Comparison of ENCODE assay signal across 7 mouse cellular contexts in the genomic region with DNA sequence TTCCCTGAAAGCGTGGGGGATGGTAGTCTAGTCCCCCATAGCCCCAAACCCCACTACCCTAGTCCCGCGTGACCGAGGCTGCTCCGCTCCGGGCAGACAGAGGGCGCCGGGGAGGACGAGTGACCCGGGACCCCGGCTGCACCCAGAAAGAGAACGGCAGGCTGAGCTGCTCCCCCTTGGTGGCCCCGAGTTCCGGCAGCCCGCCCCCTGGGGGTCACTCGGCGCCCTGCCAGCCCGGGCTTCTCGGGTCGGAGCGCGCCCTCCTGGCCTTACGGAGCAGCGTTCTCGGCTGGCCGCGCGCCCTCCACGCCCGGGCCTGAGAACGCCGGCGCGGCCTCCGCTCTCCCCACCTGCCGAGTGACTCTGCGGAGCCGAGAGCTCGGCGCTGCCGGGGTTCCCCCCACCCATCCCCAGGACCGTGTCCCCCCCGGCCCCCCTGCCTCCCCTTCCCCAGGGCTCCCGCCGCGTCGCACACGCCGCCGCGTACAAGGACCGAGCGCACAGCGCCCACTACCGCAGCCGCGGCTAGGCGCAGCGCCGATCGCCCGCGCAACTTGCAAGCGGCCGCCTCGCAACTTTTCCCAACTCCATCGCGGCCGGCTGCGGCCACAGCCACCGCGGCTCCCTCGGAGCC. TPM values are rescaled to one million over a fixed set of nuclear protein-coding genes. Genes with fewer than 3 reads are reported as not detected.
DNase-seq lines count a peak whose midpoint lies in the region; ATAC-seq and TF ChIP-seq lines count a peak whose summit lies in the region.

No protein-coding gene starts in this region.

- peak; percentile 15 for DNase-seq in adrenal gland, adult 8-10 months
- peak; percentile 82 for DNase-seq in heart, postnatal 25 days (ENCODE audit: low spot score)
- DNase-seq in kidney, postnatal 4 days, result peak; percentile 89 to 93

- H3K4me3 ChIP-seq in ES-Bruce4 (ENCODE audit: low read depth, low read length), result peak overlapping the region; percentile 69
- H3K4me3 ChIP-seq in forebrain, embryonic 12.5 days (replicated peaks), result peak overlapping the region; percentile 69
- H3K4me3 ChIP-seq in testis, adult 2 months (ENCODE audit: control insufficient read depth, low read depth, low read length), result peak overlapping the region; percentile 12

- no peaks in the 10 kb centered on the region for H3K9me3 ChIP-seq in ES-Bruce4 (replicated peaks; ENCODE audit: control insufficient read depth, insufficient read depth, low read length, poor library complexity, severe bottlenecking)
- H3K9me3 ChIP-seq in forebrain, embryonic 12.5 days, result no peaks in the 10 kb centered on the region

- no peaks in the 10 kb centered on the region for H3K4me1 ChIP-seq in ES-Bruce4 (ENCODE audit: control insufficient read depth, insufficient read depth, low read length)
- H3K4me1 ChIP-seq in forebrain, embryonic 12.5 days, result peaks cover 71% of the 10 kb centered on the region
- H3K4me1 ChIP-seq in testis, adult 2 months (ENCODE audit: control insufficient read depth, insufficient read depth, low read length), result peaks cover 21% of the 10 kb centered on the region

- intact Hi-C loops in heart, postnatal 25 days (cut with DNase I), result loop anchor here (2.0 to 5.0 kb wide), 2 partner anchors 50 to 401 kb away; no protein-coding TSS in a partner anchor

- peak; percentile 56 for TF ChIP-seq CTCF in ES-Bruce4 (IDR thresholded peaks at IDR 0.05; ENCODE audit: low read depth, low read length)
- 0 out of 2 replicates have a peak, but pooled peaks have one; percentile 9 for TF ChIP-seq CTCF in testis, adult 2 months (IDR thresholded peaks at IDR 0.05; ENCODE audit: control insufficient read depth, insufficient read depth, insufficient replicate concordance, low read depth, low read length)

- no peaks in the 10 kb centered on the region for H3K36me3 ChIP-seq in ES-Bruce4 (ENCODE audit: control insufficient read depth, insufficient read depth, low read length, poor library complexity, severe bottlenecking)
- no peaks in the 10 kb centered on the region for H3K36me3 ChIP-seq in forebrain, embryonic 12.5 days (replicated peaks)
- no peaks in the 10 kb centered on the region for H3K36me3 ChIP-seq in testis, adult 2 months (ENCODE audit: control insufficient read depth, insufficient read depth, low read length)

- TF ChIP-seq POLR2A in ES-Bruce4 (IDR thresholded peaks at IDR 0.05; ENCODE audit: insufficient read depth, low read length), result no peak
- no peak for TF ChIP-seq POLR2A in testis, adult 2 months (IDR thresholded peaks at IDR 0.05; ENCODE audit: control insufficient read depth, low read depth, low read length)

- peak overlapping the region; percentile 83 for H3K4me2 ChIP-seq in forebrain, embryonic 12.5 days

- ATAC-seq in forebrain, embryonic 12.5 days (ENCODE audit: low FRiP score), result peak; percentile 83
- 0 out of 2 replicates have a peak, but pooled peaks have one; percentile 32 for ATAC-seq in megakaryocyte-erythroid progenitor cell, adult 5-6 weeks (replicated peaks; ENCODE audit: low FRiP score, low TSS enrichment, poor library complexity, severe bottlenecking)

- WGBS in forebrain, embryonic 12.5 days, result under 1% methylated on average over 71 of the region's 73 CpGs

- peak overlapping the region; percentile 88 for H3K9ac ChIP-seq in ES-Bruce4 (ENCODE audit: low read depth, poor library complexity, severe bottlenecking)
- peak overlapping the region; percentile 70 for H3K9ac ChIP-seq in forebrain, embryonic 12.5 days

- peaks cover 45% of the 10 kb centered on the region for H3K27me3 ChIP-seq in ES-Bruce4 (ENCODE audit: control insufficient read depth, insufficient read depth, low read length, poor library complexity, severe bottlenecking)
- peaks cover 76% of the 10 kb centered on the region for H3K27me3 ChIP-seq in forebrain, embryonic 12.5 days
- peaks cover 9% of the 10 kb centered on the region for H3K27me3 ChIP-seq in testis, adult 2 months (ENCODE audit: control insufficient read depth, insufficient read depth, low read length)

- TF ChIP-seq EP300 in ES-Bruce4 (IDR thresholded peaks at IDR 0.05; ENCODE audit: insufficient read depth, low read depth, low read length), result no peak

- no peak overlapping the region for H3K27ac ChIP-seq in ES-Bruce4 (ENCODE audit: insufficient read depth, low read length)
- peak overlapping the region; percentile 85 for H3K27ac ChIP-seq in forebrain, embryonic 12.5 days
- no peak overlapping the region for H3K27ac ChIP-seq in testis, adult 2 months (ENCODE audit: control insufficient read depth, insufficient read depth, low read depth, low read length)

RNA-seq across cellular contexts. Expression of a gene that starts 39.4 kb away (rescaled TPM):
- polyA plus RNA-seq in ES-Bruce4 (2011; ENCODE audit: insufficient read depth, insufficient read length, low read depth, missing spikeins), result 0.14 and 0.24 TPM in 2 replicates
- total RNA-seq in adrenal gland, adult 8-10 months (2022), result 1 to 10 TPM; 5.9 to 8.9 (median 6.3) TPM
- 12.1 and 12.2 TPM in 2 replicates for polyA plus RNA-seq in forebrain, embryonic 12.5 days (2016; fragmentation: Nextera tagmentation; extraction: Ambion mirVana)
- total RNA-seq in heart, postnatal 25 days (2021), result 10 to 100 TPM; 18.6 to 21.2 TPM
- 1.5 TPM in 1 of 2 replicates, not detected in the other for total RNA-seq in megakaryocyte-erythroid progenitor cell, adult 5-6 weeks (2014; fragmentation: Nextera tagmentation)
- 6.5 and 8.8 TPM in 2 replicates for total RNA-seq in megakaryocyte-erythroid progenitor cell, adult 5-6 weeks (2017)
- polyA plus RNA-seq in testis, adult 2 months (2012; rRNA removed), result 0.19 and 0.26 TPM in 2 replicates

Comparison
In these comparisons a context has a peak if more than half of its experiments do, and no peak if none do; other contexts are left out.
1. H3K4me3 ChIP-seq: peak in every context shown above with its lines; median percentile 69 in ES-Bruce4; 69 in forebrain, embryonic 12.5 days; 12 in testis, adult 2 months.
2. DNase-seq: peak in every context shown above with its lines; median percentile 91 in kidney, postnatal 4 days; 82 in heart, postnatal 25 days; 15 in adrenal gland, adult 8-10 months.